Mouse (Mus musculus) liver, postnatal 0 days (tissue): ENCODE measurements around the gene Prkcq. TPM values are rescaled to one million over a fixed set of nuclear protein-coding genes. Genes with fewer than 3 reads are reported as not detected.
A peak's percentile ranks its signal among the peaks of the same experiment; 100 is the strongest.

Experiments used
- ATAC-seq: fragments of 200-750 bp; cut with Nextera tagmentation; 2 replicates; pipeline ENCODE4 v1.8.0; 2017; ENCODE audit warnings: mild to moderate bottlenecking, moderate library complexity
- DNase-seq: peaks from one replicate; pipeline ENCODE4 v3.0.0-alpha.2; 2016
- H3K27ac ChIP-seq: fragments of 300-500 bp; sonication (generic); 2 replicates; pipeline ENCODE4 v1.5.1; 2014; ENCODE audit warnings: antibody characterized with exemption, moderate library complexity, mild to moderate bottlenecking, low read depth
- H3K27me3 ChIP-seq: fragments of 300-500 bp; sonication (generic); 2 replicates; pipeline ENCODE4 v1.6.1; 2014; ENCODE audit warnings: low read length, control low read depth, mixed read lengths; ENCODE audit not compliant: insufficient read depth
- H3K36me3 ChIP-seq: fragments of 300-500 bp; sonication (generic); replicated peaks from 2 replicates; pipeline ENCODE4 v1.6.1; 2014; ENCODE audit warnings: mild to moderate bottlenecking, control low read depth, low read length, moderate library complexity, mixed read lengths; ENCODE audit not compliant: insufficient read depth
- H3K4me1 ChIP-seq: fragments of 300-500 bp; sonication (generic); 2 replicates; pipeline ENCODE4 v1.6.1; 2014; ENCODE audit warnings: antibody characterized with exemption, mild to moderate bottlenecking, control low read depth; ENCODE audit not compliant: insufficient read depth
- H3K4me2 ChIP-seq: fragments of 300-500 bp; sonication (generic); 2 replicates; pipeline ENCODE4 v1.6.1; 2014; ENCODE audit warnings: low read depth, mild to moderate bottlenecking, low read length, moderate library complexity, mixed read lengths
- H3K4me3 ChIP-seq: fragments of 300-500 bp; sonication (generic); 2 replicates; pipeline ENCODE4 v1.5.1; 2014; ENCODE audit warnings: low read depth, low read length
- H3K9ac ChIP-seq: fragments of 300-500 bp; sonication (generic); replicated peaks from 2 replicates; pipeline ENCODE4 v1.6.1; 2014; ENCODE audit warnings: mild to moderate bottlenecking, moderate library complexity
- H3K9me3 ChIP-seq: fragments of 300-500 bp; sonication (generic); 2 replicates; pipeline ENCODE4 v1.6.1; 2016; ENCODE audit warnings: mild to moderate bottlenecking, control low read depth, low read length, mixed read lengths
- CTCF ChIP-seq: sonication (generic); IDR thresholded peaks from 2 replicates; pipeline ENCODE4 v1.5.1; 2016; ENCODE audit warnings: antibody characterized with exemption, low read depth
- EP300 ChIP-seq: IDR thresholded peaks from 2 replicates; pipeline ENCODE4 v1.6.1; 2016; ENCODE audit warnings: antibody characterized with exemption, low read depth, mild to moderate bottlenecking
- WGBS: fragments of 180-500 bp; shearing (Covaris S2); extraction: QIAGEN DNeasy Blood & Tissue Kit; methylation state at CpG from one replicate; pipeline ENCODE4 v1.1.7; 2014; ENCODE audit not compliant: insufficient replicate concordance; 5-methylcytosine and 5-hydroxymethylcytosine counted together
- polyA plus RNA-seq: library from polyadenylated mRNA; unstranded; fragments of >200 nt; fragmentation: Nextera tagmentation; extraction: Ambion mirVana; gene quantifications from 2 replicates; pipeline ENCODE4 v1.2.1, GENCODE M21; 2015

The Prkcq gene
- polyA plus RNA-seq, 1 experiment from 2014 or later = 3.1 TPM

- Histone ChIP-seq H3K4me3 (no peak overlapping the region), H3K4me1 (no peaks in the 10 kb centered on the region; the same call in 1 of the 2 replicates), H3K27ac (no peak overlapping the region), H3K9ac (no peak overlapping the region), H3K4me2 (no peak overlapping the region), H3K27me3 (no peaks in the 10 kb centered on the region), H3K36me3 (no peaks in the 10 kb centered on the region), H3K9me3 (no peaks in the 10 kb centered on the region)
- WGBS = 83% methylated on average over 11 of the region's 11 CpGs
- ATAC-seq (no peak), DNase-seq (no peak)
- no peak for TF ChIP-seq EP300
- no peak for TF ChIP-seq CTCF
Observed at GRCm38 (mm10) chr2:11202841-11203240, 30.9 kb downstream of the Prkcq start.

- Histone ChIP-seq H3K4me1 (no peaks in the 10 kb centered on the region; the same call in 1 of the 2 replicates), H3K4me3 (no peak overlapping the region), H3K27ac (no peak overlapping the region), H3K9me3 (no peaks in the 10 kb centered on the region), H3K4me2 (no peak overlapping the region), H3K27me3 (no peaks in the 10 kb centered on the region), H3K9ac (no peak overlapping the region), H3K36me3 (no peaks in the 10 kb centered on the region)
- TF ChIP-seq EP300 (peak; percentile 32; the same call in 1 of the 2 replicates), CTCF (no peak)
- WGBS = 38% methylated on average over 5 of the region's 5 CpGs
- DNase-seq (no peak), ATAC-seq (no peak)
Observed at GRCm38 (mm10) chr2:11203261-11203660, 31.4 kb downstream of the Prkcq start.

GRCm38 (mm10) chr2:11204232-11204631, 32.3 kb downstream of the Prkcq start:
- H3K4me3 ChIP-seq = no peak overlapping the region
- no peak for DNase-seq
- no peak overlapping the region for H3K4me2 ChIP-seq
- H3K27me3 ChIP-seq = no peaks in the 10 kb centered on the region
- H3K9me3 ChIP-seq = no peaks in the 10 kb centered on the region
- H3K9ac ChIP-seq = no peak overlapping the region
- no peak for ATAC-seq
- no peak overlapping the region for H3K27ac ChIP-seq
- 53% methylated on average over 5 of the region's 5 CpGs for WGBS
- no peaks in the 10 kb centered on the region for H3K36me3 ChIP-seq
- TF ChIP-seq EP300 (no peak), CTCF (no peak)
- H3K4me1 ChIP-seq = peaks cover under 1% of the 10 kb centered on the region; the same call in 1 of the 2 replicates

- Histone ChIP-seq H3K9ac (no peak overlapping the region), H3K27ac (no peak overlapping the region), H3K36me3 (no peaks in the 10 kb centered on the region), H3K27me3 (no peaks in the 10 kb centered on the region), H3K4me3 (no peak overlapping the region), H3K4me1 (peaks cover 3% of the 10 kb centered on the region; the same call in 1 of the 2 replicates), H3K4me2 (no peak overlapping the region), H3K9me3 (no peaks in the 10 kb centered on the region)
- ATAC-seq = no peak
- no peak for DNase-seq
- 52% methylated on average over 9 of the region's 9 CpGs for WGBS
- TF ChIP-seq CTCF (no peak), EP300 (no peak)
Observed at GRCm38 (mm10) chr2:11204961-11205360, 33.1 kb downstream of the Prkcq start.

- no peak overlapping the region for H3K27ac ChIP-seq
- no peak overlapping the region for H3K4me3 ChIP-seq
- no peaks in the 10 kb centered on the region for H3K9me3 ChIP-seq
- no peak overlapping the region for H3K4me2 ChIP-seq
- no peaks in the 10 kb centered on the region for H3K36me3 ChIP-seq
- WGBS = 68% methylated on average over 6 of the region's 6 CpGs
- TF ChIP-seq CTCF (no peak), EP300 (no peak)
- no peak for ATAC-seq
- H3K27me3 ChIP-seq = no peaks in the 10 kb centered on the region
- H3K9ac ChIP-seq = no peak overlapping the region
- no peak for DNase-seq
- H3K4me1 ChIP-seq = peaks cover 3% of the 10 kb centered on the region; the same call in 1 of the 2 replicates
Observed at GRCm38 (mm10) chr2:11205720-11206119, 33.8 kb downstream of the Prkcq start.

- Histone ChIP-seq H3K27me3 (no peaks in the 10 kb centered on the region), H3K4me2 (no peak overlapping the region), H3K4me3 (no peak overlapping the region), H3K4me1 (peaks cover 3% of the 10 kb centered on the region; the same call in 1 of the 2 replicates), H3K27ac (no peak overlapping the region), H3K9ac (no peak overlapping the region), H3K9me3 (no peaks in the 10 kb centered on the region), H3K36me3 (no peaks in the 10 kb centered on the region)
- TF ChIP-seq EP300 (no peak), CTCF (no peak)
- ATAC-seq = no peak
- WGBS = 35% methylated on average over 9 of the region's 9 CpGs
- DNase-seq = no peak
Observed at GRCm38 (mm10) chr2:11208263-11208662, 36.4 kb downstream of the Prkcq start.

GRCm38 (mm10) chr2:11209335-11209734, 37.4 kb downstream of the Prkcq start:
- Histone ChIP-seq H3K9me3 (no peaks in the 10 kb centered on the region), H3K4me3 (no peak overlapping the region), H3K36me3 (no peaks in the 10 kb centered on the region), H3K27ac (no peak overlapping the region), H3K9ac (no peak overlapping the region), H3K4me2 (no peak overlapping the region), H3K4me1 (0 out of 2 replicates have a peak, but pooled peaks cover 3% of the 10 kb centered on the region), H3K27me3 (no peaks in the 10 kb centered on the region)
- ATAC-seq (no peak), DNase-seq (no peak)
- TF ChIP-seq EP300 (no peak), CTCF (no peak)
- WGBS = 49% methylated on average over 6 of the region's 6 CpGs
